Mouse (Mus musculus) embryo, embryonic 10 days (tissue): ENCODE results near the gene Ntsr1.

Experiments used
- DNase-seq: peaks from one replicate; pipeline ENCODE4 v3.0.0-alpha.2; 2015; ENCODE audit warnings: low spot score

Gene Ntsr1

DNA sequence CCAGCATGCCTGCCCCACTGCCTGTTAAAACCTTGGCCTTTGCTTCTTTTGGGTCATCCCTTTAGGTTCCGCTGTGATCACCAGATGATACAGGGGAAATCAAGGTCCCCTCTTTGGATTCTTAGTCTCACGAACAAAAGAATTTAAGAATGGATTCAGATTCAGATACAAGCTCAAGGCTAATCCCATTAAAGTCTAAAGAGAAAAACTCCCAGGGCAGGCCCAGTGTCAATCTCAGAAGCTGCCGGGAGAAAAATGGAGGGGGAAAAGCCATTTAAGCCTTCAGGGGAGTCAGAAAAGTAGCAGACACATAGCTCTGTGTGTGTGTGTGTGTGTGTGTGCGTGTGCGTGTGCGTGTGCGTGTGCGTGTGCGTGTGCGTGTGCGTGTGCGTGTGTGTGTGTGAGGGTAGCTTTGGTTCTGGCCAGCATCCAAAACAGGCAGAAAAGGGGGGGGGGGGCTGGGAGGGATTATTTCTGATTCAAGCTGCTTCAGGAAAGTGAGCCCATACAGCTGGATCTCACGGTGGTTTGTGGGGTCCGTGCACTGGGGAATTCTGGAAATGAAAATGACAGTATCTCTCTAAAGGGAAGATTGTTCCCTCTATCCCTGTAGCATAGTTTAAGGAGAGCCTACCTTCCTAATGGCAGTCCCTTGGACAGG is 8.8 kb downstream of the Ntsr1 start:
- DNase-seq, result no peak

DNA sequence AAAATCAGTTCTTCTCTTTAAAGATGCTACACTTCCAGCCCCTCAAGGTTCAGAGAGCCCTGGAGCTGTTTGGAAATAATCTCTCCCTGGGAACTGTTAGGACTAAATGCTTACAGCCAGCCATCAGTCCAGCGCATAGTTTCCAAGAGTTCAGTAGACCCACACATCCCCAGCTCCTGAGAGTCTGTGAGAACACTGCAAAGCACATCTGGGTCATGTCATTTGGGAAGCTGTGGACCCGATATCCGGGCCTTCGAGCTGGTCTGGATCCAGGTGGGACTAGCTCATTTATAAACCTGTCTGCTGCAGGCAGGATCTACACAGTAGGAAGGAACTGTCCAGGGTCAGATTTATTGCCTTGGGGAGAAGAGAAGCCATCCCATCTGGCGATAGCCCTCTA is 11.1 kb downstream of the Ntsr1 start:
- no peak for DNase-seq

GRCm38 (mm10) chr2:180511875-180512661 is 12.3 kb downstream of the Ntsr1 start:
- DNase-seq, result no peak

GRCm38 (mm10) chr2:180513019-180513418 is 13.2 kb downstream of the Ntsr1 start:
- no peak for DNase-seq

- DNase-seq, result no peak
Observed at GRCm38 (mm10) chr2:180513835-180514234, 14.1 kb downstream of the Ntsr1 start.

DNA sequence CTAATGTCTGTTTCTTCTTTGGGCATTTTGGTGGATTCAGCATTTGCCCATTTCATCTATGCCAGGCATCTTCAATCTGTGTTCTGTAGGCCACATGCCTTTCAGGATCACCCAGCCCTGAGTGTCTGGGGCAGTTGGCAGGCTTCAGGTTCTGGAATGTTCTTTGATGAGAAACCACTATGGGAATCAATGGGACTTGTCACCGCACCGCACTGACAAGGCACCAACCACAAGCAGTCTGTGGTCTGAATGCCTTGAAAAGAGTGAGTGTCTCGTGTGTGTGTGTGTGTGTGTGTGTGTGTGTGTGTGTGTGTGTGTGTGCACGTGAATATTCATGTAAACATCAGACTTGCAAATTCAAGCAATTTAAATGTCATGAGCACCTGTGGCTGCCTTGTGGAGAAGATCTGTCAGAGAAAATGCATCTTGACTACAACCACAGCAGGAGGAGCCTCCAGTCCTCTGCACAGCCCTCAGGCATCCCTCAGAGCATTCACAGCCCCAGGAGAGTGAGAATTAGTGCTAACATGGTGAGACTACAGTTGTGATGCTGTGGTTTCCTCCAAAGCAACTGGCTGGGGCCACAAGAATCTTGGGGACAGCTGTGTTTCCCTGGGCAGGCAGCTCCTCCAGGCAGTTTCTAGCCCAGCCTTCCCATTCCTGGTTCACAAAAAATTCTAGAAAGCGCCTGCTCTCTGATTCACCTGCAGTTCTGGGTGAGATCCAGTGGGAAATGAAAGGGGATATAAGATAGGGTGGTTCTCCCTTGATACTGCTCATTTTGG is 21.9 kb downstream of the Ntsr1 start:
- DNase-seq, result no peak

GRCm38 (mm10) chr2:180522825-180523224 is 23.0 kb downstream of the Ntsr1 start:
- DNase-seq, result no peak

DNA sequence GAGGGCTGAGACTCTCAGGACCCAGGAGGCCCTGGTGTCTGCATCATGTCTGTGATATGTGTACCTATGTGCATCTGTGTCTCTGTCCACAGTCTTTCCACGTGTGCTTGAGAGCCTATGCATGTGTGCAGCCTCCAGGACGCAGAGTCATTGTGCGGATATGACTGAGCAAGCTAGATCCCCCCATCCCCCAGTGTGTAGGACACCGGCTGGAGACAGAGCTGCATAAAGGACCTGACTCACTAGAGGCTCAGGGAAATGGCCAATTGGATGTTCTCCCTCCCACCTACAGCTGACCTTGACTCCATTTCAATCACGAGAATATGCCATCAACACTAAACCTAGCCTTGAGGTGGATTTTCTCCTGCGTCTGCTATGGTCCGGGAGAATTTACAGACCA is 27.7 kb downstream of the Ntsr1 start:
- no peak for DNase-seq

GRCm38 (mm10) chr2:180527883-180528282 is 28.1 kb downstream of the Ntsr1 start:
- no peak for DNase-seq

DNA sequence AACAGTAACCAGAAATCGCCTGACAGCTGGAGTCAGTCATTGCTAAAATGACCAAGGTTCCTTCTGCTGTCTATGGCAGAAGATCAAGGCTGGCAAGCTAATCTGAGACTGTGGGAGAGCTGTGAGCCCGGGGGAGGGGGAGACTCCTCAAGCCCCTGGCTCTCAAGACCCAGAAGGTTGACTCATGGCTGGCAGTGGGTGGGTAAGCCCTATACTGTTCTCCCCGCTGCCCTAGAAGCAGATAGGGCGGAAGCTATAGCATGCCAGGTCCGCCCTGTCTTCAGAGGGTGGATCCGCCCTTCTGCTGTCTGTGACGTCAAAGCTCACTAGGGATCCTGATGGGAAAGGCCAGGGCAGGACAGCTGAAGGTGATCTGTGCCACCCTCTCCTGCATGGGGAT is 30.4 kb downstream of the Ntsr1 start:
- no peak for DNase-seq

DNA sequence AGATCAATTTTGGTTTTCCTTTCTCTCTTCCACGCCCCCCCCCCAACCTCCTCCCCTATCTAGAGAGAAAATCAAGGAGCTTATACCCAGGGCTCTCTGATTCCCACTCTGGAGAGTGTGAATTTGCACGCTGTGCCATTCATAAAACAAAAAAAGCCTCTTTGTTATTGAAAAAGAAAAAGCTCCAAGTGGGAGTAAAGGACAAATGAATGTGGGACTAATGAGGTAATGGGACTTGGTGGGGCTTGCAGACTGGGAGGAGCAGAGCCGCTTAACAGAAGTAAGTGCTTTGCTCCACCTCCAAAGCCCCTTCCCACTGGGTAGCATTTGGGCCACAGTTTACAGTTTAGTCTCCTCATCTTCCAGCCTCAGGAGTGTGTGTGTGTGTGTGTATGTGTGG is 30.8 kb downstream of the Ntsr1 start:
- no peak for DNase-seq

- DNase-seq, result no peak
Observed at GRCm38 (mm10) chr2:180531671-180532385, 32.1 kb downstream of the Ntsr1 start.

- no peak for DNase-seq
Observed at GRCm38 (mm10) chr2:180532386-180532995, 32.7 kb downstream of the Ntsr1 start.

DNA sequence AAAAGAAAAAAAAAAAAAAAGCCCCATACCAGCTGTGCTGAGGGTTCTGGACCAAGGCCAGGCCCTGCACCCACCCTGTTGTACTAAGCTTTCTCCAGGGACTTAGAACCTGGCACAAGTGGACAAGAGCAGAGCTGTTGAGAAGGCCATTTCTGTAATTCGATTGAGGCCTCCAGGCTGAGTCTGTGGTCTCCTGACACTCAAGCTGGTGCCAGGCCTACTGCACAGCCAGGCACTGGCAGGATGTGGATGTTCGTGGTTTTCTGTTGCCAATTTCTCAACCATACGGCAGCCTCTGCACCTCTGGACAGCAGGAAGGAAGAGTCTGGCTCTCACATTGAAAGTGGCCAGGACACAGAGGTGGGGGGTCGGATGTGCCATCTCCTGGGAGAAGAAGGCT is 33.5 kb downstream of the Ntsr1 start:
- DNase-seq, result no peak

GRCm38 (mm10) chr2:180543675-180544074 is 43.9 kb downstream of the Ntsr1 start:
- DNase-seq, result no peak

- DNase-seq, result no peak
Observed at GRCm38 (mm10) chr2:180545046-180545445, 45.3 kb downstream of the Ntsr1 start.

DNA sequence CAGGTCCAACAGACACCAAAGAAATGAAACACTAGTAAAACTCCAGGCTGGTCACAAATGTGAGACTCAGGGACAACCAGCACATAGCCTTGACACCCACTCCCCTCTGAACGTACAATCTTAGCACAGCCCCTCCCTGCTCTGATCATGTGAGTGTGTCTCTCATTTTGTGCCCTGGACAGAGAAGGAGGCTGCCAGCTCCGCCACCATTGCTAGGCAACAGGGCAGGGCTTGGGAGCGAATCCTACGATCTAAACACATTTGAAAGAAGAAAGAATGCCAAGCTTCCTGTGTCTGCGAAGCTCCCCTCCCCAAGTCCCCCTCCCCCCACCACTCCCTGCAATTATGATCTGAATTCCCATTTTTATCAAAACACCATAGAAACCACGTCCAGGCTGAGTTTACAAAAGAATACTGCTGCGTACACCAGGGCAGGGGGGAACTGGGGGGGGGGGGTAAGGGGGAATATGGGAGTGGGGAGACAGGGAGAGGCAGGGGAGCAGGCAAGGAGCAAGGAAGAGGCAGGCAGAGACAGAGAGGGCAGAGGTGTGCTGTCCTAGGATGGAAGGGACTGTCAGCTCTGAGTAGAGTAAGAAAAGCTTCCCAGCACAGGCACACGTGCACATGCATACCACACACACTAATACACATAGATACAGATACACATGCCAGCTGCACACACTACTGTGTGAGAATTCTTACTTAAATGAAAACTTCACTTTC is 47.8 kb downstream of the Ntsr1 start:
- peak; percentile 36 for DNase-seq

DNA sequence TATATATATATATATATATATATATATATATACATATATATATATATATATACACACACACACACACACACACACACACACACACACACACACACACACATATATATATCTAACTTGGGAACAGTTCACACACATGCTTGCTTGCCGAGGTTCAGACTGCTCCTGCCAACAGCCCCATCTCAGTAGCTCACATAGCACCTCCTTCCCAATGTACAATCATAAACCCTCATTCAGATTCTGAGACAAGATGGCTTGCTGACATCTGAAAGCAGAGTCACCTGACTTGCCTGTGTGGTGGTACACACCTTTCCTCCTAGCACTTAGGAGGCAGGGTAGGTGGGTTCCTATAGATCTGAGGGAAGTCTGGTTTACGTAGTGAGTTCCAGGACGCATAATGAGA is 52.6 kb downstream of the Ntsr1 start:
- no peak for DNase-seq

GRCm38 (mm10) chr2:180555219-180555618 is 55.4 kb downstream of the Ntsr1 start:
- DNase-seq, result peak; percentile 23

- no peak for DNase-seq
Observed at GRCm38 (mm10) chr2:180556470-180556869, 56.7 kb downstream of the Ntsr1 start.

GRCm38 (mm10) chr2:180560245-180560644 is 60.5 kb downstream of the Ntsr1 start:
- peak; percentile 25 for DNase-seq
